Comparison of ENCODE assay signal across 18 mouse cellular contexts in the genomic region with DNA sequence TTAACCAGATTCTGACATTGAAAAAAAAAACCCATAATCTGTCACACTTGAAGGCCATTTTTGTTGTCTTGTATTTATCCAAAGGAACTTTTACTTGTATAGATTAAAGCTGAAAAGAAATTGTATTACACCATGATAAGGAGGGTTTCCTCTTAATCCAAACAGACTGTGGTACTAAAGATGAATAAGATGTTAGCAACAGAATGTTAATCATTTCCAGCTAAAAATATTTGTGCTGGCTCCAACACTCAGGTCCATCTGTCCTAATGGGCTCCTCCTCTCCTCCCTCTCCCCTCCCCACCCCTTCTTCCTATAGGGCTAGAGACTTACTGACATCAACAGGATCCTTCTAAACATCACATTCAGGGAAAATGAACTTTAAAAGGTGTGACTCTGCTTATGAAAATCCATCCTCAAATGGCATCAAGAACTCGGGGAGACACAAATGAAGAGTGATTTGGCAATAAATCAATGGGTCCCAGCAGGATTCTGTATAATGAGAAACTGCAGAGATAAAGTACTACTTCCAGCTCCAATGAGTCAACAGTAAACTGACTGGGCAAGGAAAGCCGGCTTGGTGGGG.
DNase-seq lines count a peak whose midpoint lies in the region; ATAC-seq and TF ChIP-seq lines count a peak whose summit lies in the region.
"Had no signal": no experiment of that assay in that cellular context is flagged by ENCODE, and none has a peak within 500 bp of the region (broad histone marks: within the 10 kb centered on the region; RNA-seq: fewer than 3 reads in every experiment).

No protein-coding gene starts in this region.

- H3K36me3 ChIP-seq in intestine, embryonic 16.5 days (ENCODE audit: control insufficient read depth, insufficient read depth, low read length): no peaks in the 10 kb centered on the region
- H3K36me3 ChIP-seq in intestine, postnatal 0 days (ENCODE audit: control insufficient read depth, insufficient read depth): no peaks in the 10 kb centered on the region
- H3K36me3 ChIP-seq in lung, embryonic 16.5 days (ENCODE audit: control insufficient read depth, insufficient read depth, low read length): no peaks in the 10 kb centered on the region
- no peaks in the 10 kb centered on the region for H3K36me3 ChIP-seq in stomach, postnatal 0 days (ENCODE audit: control insufficient read depth, insufficient read depth, low read length)
- H3K36me3 ChIP-seq: embryonic facial prominence, embryonic 13.5 days; G1E; hindbrain, embryonic 12.5 days; midbrain, embryonic 15.5 days had no signal

- TF ChIP-seq EP300 in stomach, postnatal 0 days (optimal IDR thresholded peaks at IDR 0.05): no peak

- H3K9ac ChIP-seq in intestine, embryonic 16.5 days (ENCODE audit: low read depth, low read length): no peak overlapping the region
- H3K9ac ChIP-seq in intestine, postnatal 0 days (ENCODE audit: low read depth, low read length): no peak overlapping the region
- H3K9ac ChIP-seq in lung, embryonic 16.5 days (ENCODE audit: low read length): no peak overlapping the region
- no peak overlapping the region for H3K9ac ChIP-seq in stomach, postnatal 0 days (ENCODE audit: low read length)
- H3K9ac ChIP-seq: embryonic facial prominence, embryonic 13.5 days; hindbrain, embryonic 12.5 days; liver, embryonic 14.5 days; midbrain, embryonic 15.5 days had no signal

- no peak for TF ChIP-seq CTCF in intestine, postnatal 0 days (IDR thresholded peaks at IDR 0.05; ENCODE audit: low read depth)
- TF ChIP-seq CTCF in stomach, postnatal 0 days (IDR thresholded peaks at IDR 0.05; ENCODE audit: low read depth): no peak

- peaks cover 46% of the 10 kb centered on the region for H3K4me1 ChIP-seq in intestine, embryonic 16.5 days (ENCODE audit: control insufficient read depth, insufficient read depth, low read length)
- peaks cover 19% of the 10 kb centered on the region for H3K4me1 ChIP-seq in intestine, postnatal 0 days (replicated peaks; ENCODE audit: control insufficient read depth, insufficient read depth, low read length)
- peaks cover 56% of the 10 kb centered on the region for H3K4me1 ChIP-seq in lung, embryonic 16.5 days (replicated peaks; ENCODE audit: control insufficient read depth, insufficient read depth, low read length)
- H3K4me1 ChIP-seq in stomach, postnatal 0 days (replicated peaks; ENCODE audit: control insufficient read depth, insufficient read depth): peaks cover 4% of the 10 kb centered on the region; the same call in 1 of the 2 replicates

- peak overlapping the region; percentile 49; the same call in 1 of the 2 replicates for H3K27ac ChIP-seq in intestine, embryonic 16.5 days (ENCODE audit: low read length)
- no peak overlapping the region for H3K27ac ChIP-seq in intestine, postnatal 0 days (ENCODE audit: low read depth, low read length)
- no peak overlapping the region for H3K27ac ChIP-seq in lung, embryonic 16.5 days (ENCODE audit: low read length)
- 0 out of 2 replicates have a peak overlapping the region, but pooled peaks have one; percentile 24 for H3K27ac ChIP-seq in stomach, postnatal 0 days (replicated peaks)
- H3K27ac ChIP-seq: embryonic facial prominence, embryonic 13.5 days; hindbrain, embryonic 12.5 days; liver, embryonic 14.5 days; midbrain, embryonic 15.5 days had no signal

- no peaks in the 10 kb centered on the region for H3K27me3 ChIP-seq in intestine, embryonic 16.5 days (replicated peaks; ENCODE audit: control insufficient read depth, insufficient read depth, low read length)
- H3K27me3 ChIP-seq in intestine, postnatal 0 days (replicated peaks; ENCODE audit: control insufficient read depth, insufficient read depth, low read length): no peaks in the 10 kb centered on the region
- no peaks in the 10 kb centered on the region for H3K27me3 ChIP-seq in lung, embryonic 16.5 days (ENCODE audit: control insufficient read depth, insufficient read depth, low read depth, low read length)
- H3K27me3 ChIP-seq in stomach, postnatal 0 days (ENCODE audit: control insufficient read depth, insufficient read depth, low read length): no peaks in the 10 kb centered on the region
- H3K27me3 ChIP-seq: embryonic facial prominence, embryonic 13.5 days; hindbrain, embryonic 12.5 days; midbrain, embryonic 15.5 days had no signal

- no peak for ATAC-seq in intestine, embryonic 16.5 days
- ATAC-seq in intestine, postnatal 0 days: no peak
- ATAC-seq in lung, embryonic 16.5 days (ENCODE audit: low read depth): peak; percentile 39; the same call in 1 of the 2 replicates
- no peak for ATAC-seq in stomach, postnatal 0 days (ENCODE audit: low FRiP score, low TSS enrichment)
- ATAC-seq: forebrain, embryonic 16.5 days; midbrain, embryonic 15.5 days had no signal

- H3K4me2 ChIP-seq in intestine, embryonic 16.5 days (ENCODE audit: low read depth, low read length): no peak overlapping the region
- H3K4me2 ChIP-seq in intestine, postnatal 0 days (replicated peaks; ENCODE audit: low read depth): no peak overlapping the region
- H3K4me2 ChIP-seq in lung, embryonic 16.5 days (ENCODE audit: low read depth, low read length): no peak overlapping the region
- H3K4me2 ChIP-seq in stomach, postnatal 0 days (replicated peaks; ENCODE audit: low read depth): no peak overlapping the region
- H3K4me2 ChIP-seq: embryonic facial prominence, embryonic 13.5 days; hindbrain, embryonic 12.5 days; midbrain, embryonic 15.5 days had no signal

- H3K4me3 ChIP-seq in intestine, embryonic 16.5 days (ENCODE audit: low read length): no peak overlapping the region
- no peak overlapping the region for H3K4me3 ChIP-seq in intestine, postnatal 0 days (ENCODE audit: low read depth, low read length)
- H3K4me3 ChIP-seq in lung, embryonic 16.5 days (ENCODE audit: low read length): no peak overlapping the region
- H3K4me3 ChIP-seq in stomach, postnatal 0 days (ENCODE audit: low read depth, low read length): no peak overlapping the region
- H3K4me3 ChIP-seq: embryonic facial prominence, embryonic 13.5 days; hindbrain, embryonic 12.5 days; midbrain, embryonic 15.5 days; myocyte had no signal

- peak; percentile 42 for DNase-seq in cerebellum, adult 9-10 months
- DNase-seq in cerebellum, adult 11-12 months: no peak
- no peak for DNase-seq in lung, postnatal 36 days
- DNase-seq in stomach, postnatal 0 days (ENCODE audit: low spot score): no peak
- no peak for DNase-seq in gastrocnemius, adult 8-10 months (ENCODE audit: low spot score in 2 of 2)
- DNase-seq: adrenal gland, postnatal 36 days; cerebellum, adult 9-11 months; kidney, postnatal 4 days had no signal

- WGBS in intestine, embryonic 16.5 days: 14% methylated on average over 2 of the region's 2 CpGs
- WGBS in intestine, postnatal 0 days: 16% methylated on average over 2 of the region's 2 CpGs
- WGBS in lung, embryonic 16.5 days: 5% methylated on average over 2 of the region's 2 CpGs
- WGBS in stomach, postnatal 0 days: 8% methylated on average over 2 of the region's 2 CpGs

- no peaks in the 10 kb centered on the region for H3K9me3 ChIP-seq in intestine, embryonic 16.5 days (ENCODE audit: control insufficient read depth, low read length)
- no peaks in the 10 kb centered on the region for H3K9me3 ChIP-seq in intestine, postnatal 0 days (ENCODE audit: control insufficient read depth)
- no peaks in the 10 kb centered on the region for H3K9me3 ChIP-seq in lung, embryonic 16.5 days (ENCODE audit: control insufficient read depth, low read length)
- H3K9me3 ChIP-seq in stomach, postnatal 0 days (ENCODE audit: control insufficient read depth, low read length): no peaks in the 10 kb centered on the region
- H3K9me3 ChIP-seq: embryonic facial prominence, embryonic 13.5 days; hindbrain, embryonic 12.5 days; midbrain, embryonic 15.5 days had no signal

Comparison
In these comparisons a context has a peak if more than half of its experiments do, and no peak if none do; other contexts are left out.
1. H3K27ac ChIP-seq: peak in intestine, embryonic 16.5 days (single experiment) and stomach, postnatal 0 days (single experiment); none in intestine, postnatal 0 days (single experiment) and lung, embryonic 16.5 days (single experiment).